Mouse (Mus musculus) Patski (cell line): Measurements from ENCODE around the gene Moap1. TPM values are rescaled to one million over a fixed set of nuclear protein-coding genes. Genes with fewer than 3 reads are reported as not detected.

Source experiments
- ATAC-seq: fragments of 100-300 bp; one replicate; pipeline ENCODE4 v1.8.0; 2021
- CTCF ChIA-PET: fragments of 350-600 bp; sonication (Branson Sonifier 250); formaldehyde crosslinking; loops from one replicate; lab custom pipeline; 2022; ENCODE audit warnings: inconsistent platforms; lab: Charles Lee
- POLR2A ChIA-PET: fragments of 350-600 bp; sonication (Branson Sonifier 250); formaldehyde crosslinking; loops from one replicate; lab custom pipeline; 2022; ENCODE audit warnings: antibody characterized with exemption, inconsistent platforms; lab: Charles Lee
- DNase-seq: peaks from one replicate; pipeline ENCODE4 v3.0.0-alpha.2; 2011; ENCODE audit warnings: low read depth, low spot score
- H3K27me3 ChIP-seq: fragments of 371-371 bp; one replicate; pipeline ENCODE4 v1.5.1; 2021
- CTCF ChIP-seq: fragments of 100-300 bp; IDR thresholded peaks from one replicate; pipeline ENCODE4 v1.5.1; 2021
- in situ Hi-C: fragments of 300-500 bp; cut with MboI; formaldehyde crosslinking; loops from 3 replicates; pipeline ENCODE4 v1.11.1; 2018; ENCODE audit warnings: low pct_unique_long_range_greater_than_20kb, mixed read lengths
- polyA plus RNA-seq: library from polyadenylated mRNA; unstranded; gene quantifications from one replicate; pipeline ENCODE4 v1.2.3, GENCODE M21; 2021

Moap1 gene
- polyA plus RNA-seq, result 13.3 TPM

- peak; percentile 95 for ATAC-seq
- CTCF ChIA-PET, result no interaction called here
- POLR2A ChIA-PET, result no interaction called here
- DNase-seq, result no peak
- TF ChIP-seq CTCF, result no peak
- no peaks in the 10 kb centered on the region for H3K27me3 ChIP-seq
- in situ Hi-C loops, result no loop called here
These were observed at the start of gene Moap1, which contains the start of gene Tmem251 for GRCm38 (mm10) chr12:102743589-102744574. TSS of gene Moap1 (minus strand) at chr12:102743661. TSS of gene Tmem251 (plus strand) at chr12:102743762.

DNA sequence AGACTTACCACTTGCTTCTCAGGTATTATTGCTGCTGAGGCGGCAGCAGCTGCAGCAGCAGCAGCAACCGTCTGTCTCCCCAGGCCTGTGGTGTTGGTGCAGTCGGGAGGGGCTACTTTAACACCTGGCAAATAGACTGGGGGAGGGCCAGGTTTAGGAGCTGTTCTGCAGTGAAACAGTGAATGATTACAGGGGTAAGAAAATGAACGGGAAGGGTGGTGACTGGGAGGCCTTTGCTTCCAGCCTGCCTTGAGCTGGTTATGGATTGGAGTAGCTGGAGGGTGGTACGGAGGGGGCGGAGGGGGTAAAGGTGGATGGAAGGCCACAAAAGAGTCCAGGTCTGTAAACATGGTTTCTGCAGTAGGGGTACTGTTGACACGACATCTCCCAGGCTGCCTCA is 44.5 kb upstream of the Moap1 start:
- in situ Hi-C loops, result no loop called here
- ChIA-PET CTCF (interaction anchor here (0.8 to 1.2 kb wide), 4 partner anchors 16 to 48 kb away, joined by 3 read pairs; no protein-coding TSS in a partner anchor), POLR2A (no interaction called here)
- H3K27me3 ChIP-seq, result no peaks in the 10 kb centered on the region
- no peak for TF ChIP-seq CTCF
- ATAC-seq (no peak), DNase-seq (no peak)

DNA sequence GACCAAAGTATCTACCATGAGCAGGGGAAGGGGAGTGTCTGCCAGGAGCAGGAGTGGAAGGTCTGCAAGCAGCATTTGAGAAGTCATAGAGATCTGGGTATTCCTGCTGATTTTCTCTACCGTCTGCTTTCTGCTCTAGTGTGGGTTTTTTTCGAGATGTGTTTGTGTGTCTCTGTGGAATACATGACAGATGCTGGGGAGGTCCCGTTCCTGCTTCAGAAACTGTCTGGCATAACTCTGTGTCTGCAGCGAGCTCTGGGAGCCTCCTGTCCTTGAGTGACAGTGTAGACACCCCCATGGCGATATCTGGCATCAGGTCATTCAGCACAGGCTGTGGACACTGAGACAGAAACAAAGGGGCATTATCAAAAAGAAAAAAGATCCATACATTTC is 42.1 kb upstream of the Moap1 start:
- CTCF ChIA-PET, result no interaction called here
- DNase-seq (no peak), ATAC-seq (no peak)
- in situ Hi-C loops, result no loop called here
- TF ChIP-seq CTCF, result no peak
- no peaks in the 10 kb centered on the region for H3K27me3 ChIP-seq
- POLR2A ChIA-PET, result no interaction called here

GRCm38 (mm10) chr12:102784899-102785592 is 41.6 kb upstream of the Moap1 start:
- ATAC-seq, result no peak
- DNase-seq, result no peak
- TF ChIP-seq CTCF, result no peak
- in situ Hi-C loops, result no loop called here
- CTCF ChIA-PET, result no interaction called here
- POLR2A ChIA-PET, result no interaction called here
- H3K27me3 ChIP-seq, result no peaks in the 10 kb centered on the region

GRCm38 (mm10) chr12:102782841-102783240 is 39.4 kb upstream of the Moap1 start:
- H3K27me3 ChIP-seq, result no peaks in the 10 kb centered on the region
- ATAC-seq (no peak), DNase-seq (no peak)
- in situ Hi-C loops, result no loop called here
- POLR2A ChIA-PET, result interaction anchor here (0.7 kb wide), 1 partner anchor 11 kb away, joined by 4 read pairs; no protein-coding TSS in a partner anchor
- CTCF ChIA-PET, result interaction anchor here (1.6 kb wide), 1 partner anchor 13 kb away, joined by 5 read pairs; no protein-coding TSS in a partner anchor
- TF ChIP-seq CTCF, result no peak

- ATAC-seq (no peak), DNase-seq (no peak)
- peak; percentile 44 for TF ChIP-seq CTCF
- in situ Hi-C loops, result no loop called here
- ChIA-PET POLR2A (no interaction called here), CTCF (interaction anchor here (0.6 to 1.6 kb wide), 4 partner anchors 10 to 16 kb away, joined by 3 to 5 read pairs (median 4); no protein-coding TSS in a partner anchor)
- no peaks in the 10 kb centered on the region for H3K27me3 ChIP-seq
These were observed 36.0 kb upstream of the Moap1 start for GRCm38 (mm10) chr12:102779452-102779851.

DNA sequence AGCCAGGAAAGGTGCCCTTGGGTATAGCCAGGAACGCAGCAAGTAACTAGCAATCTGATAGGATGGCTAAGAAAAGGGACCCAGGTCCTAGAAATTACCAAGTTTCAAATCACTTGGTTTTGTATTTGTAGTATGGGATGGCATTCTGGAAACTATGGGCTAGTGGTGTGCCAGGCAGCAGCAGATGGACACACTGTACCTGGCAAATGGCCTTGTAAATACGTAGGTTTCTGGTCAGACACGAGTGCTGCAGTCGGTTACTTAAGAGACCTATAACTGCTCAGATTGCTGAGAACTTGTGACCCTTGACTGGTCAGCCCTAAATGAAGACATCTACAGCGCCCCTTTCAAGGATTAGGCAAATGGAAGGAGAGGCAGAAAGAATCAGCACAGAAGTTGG is 34.7 kb upstream of the Moap1 start:
- ChIA-PET CTCF (no interaction called here), POLR2A (no interaction called here)
- DNase-seq, result no peak
- in situ Hi-C loops, result no loop called here
- ATAC-seq, result no peak
- no peak for TF ChIP-seq CTCF
- H3K27me3 ChIP-seq, result no peaks in the 10 kb centered on the region

DNA sequence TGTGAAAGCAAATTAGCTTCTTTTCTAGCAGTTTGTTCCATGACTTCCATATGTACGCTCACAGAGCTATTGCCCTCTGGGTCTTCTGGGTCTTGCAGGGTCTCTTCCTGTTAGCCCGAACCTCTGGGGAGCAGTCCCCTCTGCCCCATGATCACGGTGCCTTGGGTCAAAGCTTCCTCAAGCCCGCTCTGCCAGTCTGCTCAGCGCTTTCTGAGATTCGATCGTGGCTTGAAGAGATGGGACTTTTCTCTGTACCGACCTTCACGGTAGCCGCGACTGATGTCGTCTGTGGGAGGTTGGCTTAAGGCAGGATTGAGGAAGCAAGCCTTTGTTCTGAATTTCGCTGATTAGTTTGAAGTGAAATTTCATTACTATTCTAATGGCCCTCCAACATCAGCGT is 32.6 kb upstream of the Moap1 start:
- TF ChIP-seq CTCF, result no peak
- in situ Hi-C loops, result no loop called here
- CTCF ChIA-PET, result no interaction called here
- ATAC-seq (no peak), DNase-seq (no peak)
- H3K27me3 ChIP-seq, result no peaks in the 10 kb centered on the region
- POLR2A ChIA-PET, result no interaction called here

DNA sequence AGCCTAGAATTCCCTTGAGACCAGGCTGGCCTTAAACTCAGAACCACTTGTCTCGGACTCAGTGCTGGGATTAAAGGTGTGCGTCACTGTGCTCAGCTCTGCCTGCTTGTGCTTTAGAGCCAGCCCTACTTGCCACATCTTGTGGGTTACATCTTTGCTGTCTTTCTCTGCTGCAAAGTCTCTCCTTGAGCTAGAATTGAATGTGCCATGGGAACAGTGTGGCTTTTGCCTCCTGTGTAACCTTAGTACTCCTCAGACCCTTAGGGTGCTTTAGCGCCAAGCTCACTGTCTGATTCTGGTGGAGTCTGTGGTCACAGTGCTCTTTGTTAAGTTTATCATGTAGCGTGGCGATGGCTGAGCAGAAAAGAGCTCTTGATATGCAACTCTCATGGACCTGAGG is 29.2 kb upstream of the Moap1 start:
- ATAC-seq (no peak), DNase-seq (no peak)
- ChIA-PET CTCF (no interaction called here), POLR2A (interaction anchor here (0.6 kb wide), 1 partner anchor 31 kb away, joined by 3 read pairs; no protein-coding TSS in a partner anchor)
- TF ChIP-seq CTCF, result no peak
- in situ Hi-C loops, result loop anchor here (25.0 kb wide), 1 partner anchor 785 kb away; the partner anchor contains the start of gene Cpsf2
- no peaks in the 10 kb centered on the region for H3K27me3 ChIP-seq

- in situ Hi-C loops, result loop anchor here (25.0 kb wide), 1 partner anchor 784 kb away; the partner anchor contains the start of gene Cpsf2
- ChIA-PET POLR2A (interaction anchor here (0.7 kb wide), 1 partner anchor 11 kb away, joined by 4 read pairs; no protein-coding TSS in a partner anchor), CTCF (no interaction called here)
- TF ChIP-seq CTCF, result no peak
- no peak for ATAC-seq
- H3K27me3 ChIP-seq, result no peaks in the 10 kb centered on the region
- DNase-seq, result no peak
These were observed 28.1 kb upstream of the Moap1 start for GRCm38 (mm10) chr12:102771601-102772000.
